Mouse (Mus musculus) liver, embryonic 15.5 days (tissue): Measurements from ENCODE around the gene Hs3st4. TPM values are rescaled to one million over a fixed set of nuclear protein-coding genes. Genes with fewer than 3 reads are reported as not detected.
A peak's percentile ranks its signal among the peaks of the same experiment; 100 is the strongest.

Experiments used
- ATAC-seq: fragments of 200-750 bp; cut with Nextera tagmentation; 2 replicates; pipeline ENCODE4 v1.8.0; 2017; ENCODE audit warnings: moderate number of reproducible peaks, mild to moderate bottlenecking, moderate library complexity; ENCODE audit not compliant: insufficient read depth
- H3K27ac ChIP-seq: fragments of 300-500 bp; sonication (generic); replicated peaks from 2 replicates; pipeline ENCODE4 v1.5.1; 2015; ENCODE audit warnings: mild to moderate bottlenecking, inconsistent platforms
- H3K27me3 ChIP-seq: fragments of 300-500 bp; sonication (generic); 2 replicates; pipeline ENCODE4 v1.6.1; 2015; ENCODE audit warnings: mild to moderate bottlenecking, inconsistent platforms
- H3K36me3 ChIP-seq: fragments of 300-500 bp; sonication (generic); replicated peaks from 2 replicates; pipeline ENCODE4 v1.6.1; 2015; ENCODE audit warnings: moderate library complexity, mild to moderate bottlenecking, inconsistent platforms
- H3K4me1 ChIP-seq: fragments of 300-500 bp; sonication (generic); replicated peaks from 2 replicates; pipeline ENCODE4 v1.6.1; 2015; ENCODE audit warnings: inconsistent platforms
- H3K4me2 ChIP-seq: fragments of 300-500 bp; sonication (generic); 2 replicates; pipeline ENCODE4 v1.6.1; 2015; ENCODE audit warnings: moderate library complexity, mild to moderate bottlenecking, inconsistent platforms
- H3K4me3 ChIP-seq: fragments of 300-500 bp; sonication (generic); replicated peaks from 2 replicates; pipeline ENCODE4 v1.5.1; 2015; ENCODE audit warnings: mild to moderate bottlenecking, inconsistent platforms
- H3K9ac ChIP-seq: fragments of 300-500 bp; sonication (generic); 2 replicates; pipeline ENCODE4 v1.6.1; 2015; ENCODE audit warnings: moderate library complexity, mild to moderate bottlenecking, inconsistent platforms
- H3K9me3 ChIP-seq: fragments of 300-500 bp; sonication (generic); replicated peaks from 2 replicates; pipeline ENCODE4 v1.6.1; 2016; ENCODE audit warnings: inconsistent platforms
- WGBS: fragments of 180-500 bp; shearing (Covaris S2); methylation state at CpG from one replicate; pipeline ENCODE4 v1.1.7; 2015; ENCODE audit warnings: mixed read lengths; ENCODE audit not compliant: insufficient replicate concordance; 5-methylcytosine and 5-hydroxymethylcytosine counted together
- polyA plus RNA-seq: library from polyadenylated mRNA; unstranded; fragments of >200 nt; fragmentation: Nextera tagmentation; extraction: Ambion mirVana; gene quantifications from 2 replicates; pipeline ENCODE4 v1.2.1, GENCODE M21; 2015

Hs3st4 gene
- polyA plus RNA-seq = not detected in 2 replicates

DNA sequence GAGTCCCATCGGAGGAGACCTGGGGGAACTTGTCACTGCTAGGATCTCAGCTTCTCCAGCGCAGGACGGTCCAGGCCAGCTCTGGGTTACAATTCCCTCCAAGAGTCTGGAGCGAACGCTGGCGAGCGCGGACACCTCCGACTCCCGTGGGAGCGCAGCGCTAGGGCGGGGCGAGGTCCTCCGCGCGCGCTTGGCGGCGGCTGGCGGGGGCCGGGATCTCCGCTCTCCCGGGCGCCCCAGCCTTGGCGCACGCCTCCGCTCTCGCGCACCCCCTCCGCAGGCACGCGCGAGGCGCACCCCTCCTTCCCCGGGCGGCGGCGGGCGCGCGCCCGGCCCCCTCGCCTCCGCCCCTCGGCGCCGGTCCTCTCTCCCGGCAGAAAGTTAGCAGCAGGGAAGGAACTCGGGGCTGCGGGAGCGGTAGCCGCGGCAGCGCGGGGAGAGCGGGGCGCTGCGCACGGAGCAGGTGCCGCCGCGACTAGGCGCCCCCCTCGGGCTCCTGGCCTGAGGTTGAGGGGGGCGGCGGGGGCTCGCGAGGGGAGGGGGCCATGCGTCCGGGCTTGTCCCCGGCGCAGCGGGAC is at the start of gene Hs3st4:
Hs3st4 (plus strand) TSS at position 409 of the 578 bp plus-strand sequence.
- H3K9ac ChIP-seq = no peak within 1 kb of the TSS
- H3K27me3 ChIP-seq = peaks cover 55% of the 10 kb centered on the region
- no peaks in the 10 kb centered on the region for H3K36me3 ChIP-seq
- WGBS = 2% methylated on average over 69 of the region's 74 CpGs
- H3K4me1 ChIP-seq = no peaks in the 10 kb centered on the region
- peak within 1 kb of the TSS; percentile 36 for H3K4me2 ChIP-seq
- peak within 1 kb of the TSS; percentile 17 for H3K4me3 ChIP-seq
- H3K9me3 ChIP-seq = no peaks in the 10 kb centered on the region
- ATAC-seq = no peak
- H3K27ac ChIP-seq = no peak within 1 kb of the TSS

GRCm38 (mm10) chr7:123946836-123947235 is 35.8 kb upstream of the Hs3st4 start:
- Histone ChIP-seq H3K27me3 (no peaks in the 10 kb centered on the region), H3K36me3 (no peaks in the 10 kb centered on the region), H3K4me3 (no peak overlapping the region), H3K9ac (no peak overlapping the region), H3K9me3 (no peaks in the 10 kb centered on the region), H3K4me2 (no peak overlapping the region), H3K4me1 (no peaks in the 10 kb centered on the region), H3K27ac (no peak overlapping the region)
- no peak for ATAC-seq
- 37% methylated on average over 3 of the region's 3 CpGs for WGBS

GRCm38 (mm10) chr7:123963021-123963420 is 19.6 kb upstream of the Hs3st4 start:
- no peak overlapping the region for H3K9ac ChIP-seq
- no peaks in the 10 kb centered on the region for H3K27me3 ChIP-seq
- H3K9me3 ChIP-seq = no peaks in the 10 kb centered on the region
- WGBS = 58% methylated on average over 5 of the region's 5 CpGs
- H3K4me1 ChIP-seq = no peaks in the 10 kb centered on the region
- no peaks in the 10 kb centered on the region for H3K36me3 ChIP-seq
- H3K4me3 ChIP-seq = no peak overlapping the region
- H3K27ac ChIP-seq = no peak overlapping the region
- H3K4me2 ChIP-seq = no peak overlapping the region
- ATAC-seq = no peak

GRCm38 (mm10) chr7:123964559-123965142 is 18.0 kb upstream of the Hs3st4 start:
- ATAC-seq = no peak
- no peak overlapping the region for H3K9ac ChIP-seq
- WGBS = 34% methylated on average over 10 of the region's 10 CpGs
- no peak overlapping the region for H3K4me3 ChIP-seq
- H3K27me3 ChIP-seq = no peaks in the 10 kb centered on the region
- H3K4me2 ChIP-seq = no peak overlapping the region
- no peaks in the 10 kb centered on the region for H3K36me3 ChIP-seq
- H3K4me1 ChIP-seq = no peaks in the 10 kb centered on the region
- H3K9me3 ChIP-seq = no peaks in the 10 kb centered on the region
- no peak overlapping the region for H3K27ac ChIP-seq

GRCm38 (mm10) chr7:123965515-123965914 is 17.2 kb upstream of the Hs3st4 start:
- 58% methylated on average over 7 of the region's 7 CpGs for WGBS
- Histone ChIP-seq H3K9ac (no peak overlapping the region), H3K4me1 (no peaks in the 10 kb centered on the region), H3K4me2 (no peak overlapping the region), H3K27me3 (no peaks in the 10 kb centered on the region), H3K9me3 (no peaks in the 10 kb centered on the region), H3K4me3 (no peak overlapping the region), H3K27ac (no peak overlapping the region), H3K36me3 (no peaks in the 10 kb centered on the region)
- ATAC-seq = no peak

GRCm38 (mm10) chr7:123975441-123975840 is 7.2 kb upstream of the Hs3st4 start:
- 65% methylated on average over 7 of the region's 7 CpGs for WGBS
- no peak overlapping the region for H3K9ac ChIP-seq

DNA sequence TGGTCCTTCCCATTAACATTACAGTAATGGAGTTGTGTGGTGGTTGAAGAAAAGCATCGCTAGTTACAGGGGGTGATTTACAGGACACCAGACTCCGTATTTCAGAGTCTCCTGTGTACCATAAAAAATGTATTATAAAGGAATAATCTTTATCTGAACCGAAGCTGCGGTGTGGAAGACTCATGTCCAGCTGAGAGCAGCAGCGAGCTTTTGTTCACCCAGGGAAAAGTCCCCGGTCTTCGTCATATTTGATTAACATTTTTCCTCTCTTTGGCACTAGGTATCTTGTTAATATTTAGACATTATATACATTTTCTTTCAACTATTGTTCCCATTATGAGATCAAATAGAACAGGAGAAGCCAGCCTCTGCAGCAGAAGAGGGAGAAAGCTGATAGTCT is 1.2 kb upstream of the Hs3st4 start:
- Histone ChIP-seq H3K4me2 (no peak overlapping the region), H3K4me1 (no peaks in the 10 kb centered on the region), H3K27me3 (peaks cover 55% of the 10 kb centered on the region), H3K9me3 (no peaks in the 10 kb centered on the region), H3K4me3 (no peak overlapping the region), H3K36me3 (no peaks in the 10 kb centered on the region), H3K9ac (no peak overlapping the region), H3K27ac (no peak overlapping the region)
- 35% methylated on average over 7 of the region's 7 CpGs for WGBS
- no peak for ATAC-seq

More at GRCm38 (mm10) chr7:123975441-123975840, 7.2 kb upstream of the Hs3st4 start:
- Histone ChIP-seq H3K4me2 (no peak overlapping the region), H3K4me1 (no peaks in the 10 kb centered on the region), H3K27me3 (peaks cover 1% of the 10 kb centered on the region; the same call in 1 of the 2 replicates), H3K27ac (no peak overlapping the region), H3K4me3 (no peak overlapping the region), H3K36me3 (no peaks in the 10 kb centered on the region), H3K9me3 (no peaks in the 10 kb centered on the region)
- ATAC-seq = no peak

DNA sequence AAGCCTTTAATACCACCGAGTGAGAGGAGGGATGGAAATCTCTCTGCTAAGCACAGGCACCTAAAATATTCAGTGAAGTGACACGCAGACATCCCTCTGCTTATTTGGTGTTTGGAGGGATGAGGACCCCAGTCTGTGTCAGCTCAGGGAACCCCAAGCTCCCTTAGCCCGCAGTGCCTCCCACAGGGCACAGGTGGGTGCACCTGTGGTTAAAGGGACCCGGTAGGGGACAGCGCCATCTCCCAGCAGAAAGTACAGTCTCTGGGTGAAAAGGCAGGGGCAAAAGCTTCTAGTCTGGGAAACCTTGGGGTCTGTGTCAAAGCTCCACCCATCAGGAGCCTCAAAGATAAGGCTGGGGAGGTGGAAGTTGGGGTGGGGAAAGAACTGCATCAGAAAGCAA is 659 bp upstream of the Hs3st4 start:
- H3K4me3 ChIP-seq = no peak overlapping the region
- H3K27me3 ChIP-seq = peaks cover 55% of the 10 kb centered on the region
- H3K27ac ChIP-seq = no peak overlapping the region
- H3K36me3 ChIP-seq = no peaks in the 10 kb centered on the region
- ATAC-seq = no peak
- H3K9ac ChIP-seq = no peak overlapping the region
- no peak overlapping the region for H3K4me2 ChIP-seq
- WGBS = 5% methylated on average over 5 of the region's 5 CpGs
- H3K4me1 ChIP-seq = no peaks in the 10 kb centered on the region
- H3K9me3 ChIP-seq = no peaks in the 10 kb centered on the region

DNA sequence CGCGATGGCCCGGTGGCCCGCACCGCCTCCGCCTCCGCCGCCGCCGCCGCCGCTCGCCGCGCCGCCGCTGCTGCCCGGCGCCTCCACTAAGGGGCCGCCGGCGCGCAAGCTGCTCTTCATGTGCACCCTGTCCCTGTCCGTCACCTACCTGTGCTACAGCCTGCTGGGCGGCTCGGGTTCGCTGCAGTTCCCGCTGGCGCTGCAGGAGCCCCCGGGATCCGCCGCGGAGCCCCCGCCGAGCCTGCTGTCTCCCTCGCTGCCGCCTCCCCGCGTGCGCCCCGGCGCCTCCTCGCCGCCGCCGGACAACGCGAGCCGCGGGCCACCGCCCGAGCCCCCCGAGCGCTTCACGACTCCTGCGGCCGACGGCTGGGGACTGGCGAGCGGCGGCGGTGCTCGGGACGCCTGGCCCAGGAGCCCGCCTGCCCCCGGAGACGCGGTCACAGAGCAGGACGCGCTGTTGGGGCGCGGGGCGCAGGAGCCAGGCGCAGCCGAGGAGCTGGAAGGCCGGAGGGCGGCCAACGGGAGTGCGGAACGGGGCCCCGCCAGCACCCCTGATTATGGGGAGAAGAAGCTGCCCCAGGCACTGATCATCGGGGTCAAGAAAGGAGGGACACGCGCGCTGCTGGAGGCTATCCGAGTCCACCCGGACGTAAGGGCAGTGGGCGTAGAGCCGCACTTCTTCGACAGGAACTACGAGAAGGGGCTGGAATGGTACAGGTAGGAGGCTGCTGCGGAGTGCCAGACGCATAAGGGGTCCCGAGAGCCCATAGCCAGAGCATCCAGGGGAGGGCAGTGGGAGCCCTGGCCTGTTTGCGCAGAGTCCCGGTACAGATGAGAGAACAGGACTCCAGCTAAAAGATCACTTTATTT is 743 bp downstream of the Hs3st4 start:
- H3K9me3 ChIP-seq = no peaks in the 10 kb centered on the region
- 3% methylated on average over 86 of the region's 97 CpGs for WGBS
- H3K4me2 ChIP-seq = peak overlapping the region; percentile 23; the same call in 1 of the 2 replicates
- H3K4me1 ChIP-seq = no peaks in the 10 kb centered on the region
- H3K27ac ChIP-seq = no peak overlapping the region
- no peak overlapping the region for H3K9ac ChIP-seq
- ATAC-seq = no peak
- no peak overlapping the region for H3K4me3 ChIP-seq
- peaks cover 55% of the 10 kb centered on the region for H3K27me3 ChIP-seq
- H3K36me3 ChIP-seq = no peaks in the 10 kb centered on the region

DNA sequence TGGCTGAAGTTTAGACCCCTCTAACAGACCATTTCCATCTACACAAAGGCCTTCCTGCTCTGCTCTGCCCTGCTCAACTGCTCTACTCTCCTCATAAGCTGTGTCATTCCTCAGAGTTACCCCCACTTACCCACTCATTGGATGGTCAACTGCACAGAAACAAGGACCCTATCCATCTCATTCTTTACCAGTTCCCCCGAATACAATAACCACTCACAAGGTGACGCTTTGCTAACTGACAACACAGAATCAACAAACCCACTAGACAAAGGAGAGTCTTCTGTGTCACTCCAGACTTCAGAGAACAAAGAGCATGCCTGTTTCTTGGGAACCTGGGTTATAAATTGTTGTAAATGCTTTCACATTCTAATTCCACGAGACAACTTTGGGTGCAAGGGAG is 9.5 kb downstream of the Hs3st4 start:
- Histone ChIP-seq H3K9me3 (no peaks in the 10 kb centered on the region), H3K4me3 (no peak overlapping the region), H3K9ac (no peak overlapping the region), H3K27ac (no peak overlapping the region), H3K4me2 (no peak overlapping the region), H3K36me3 (no peaks in the 10 kb centered on the region), H3K27me3 (no peaks in the 10 kb centered on the region), H3K4me1 (no peaks in the 10 kb centered on the region)
- WGBS = 43% methylated on average over 3 of the region's 3 CpGs
- no peak for ATAC-seq

DNA sequence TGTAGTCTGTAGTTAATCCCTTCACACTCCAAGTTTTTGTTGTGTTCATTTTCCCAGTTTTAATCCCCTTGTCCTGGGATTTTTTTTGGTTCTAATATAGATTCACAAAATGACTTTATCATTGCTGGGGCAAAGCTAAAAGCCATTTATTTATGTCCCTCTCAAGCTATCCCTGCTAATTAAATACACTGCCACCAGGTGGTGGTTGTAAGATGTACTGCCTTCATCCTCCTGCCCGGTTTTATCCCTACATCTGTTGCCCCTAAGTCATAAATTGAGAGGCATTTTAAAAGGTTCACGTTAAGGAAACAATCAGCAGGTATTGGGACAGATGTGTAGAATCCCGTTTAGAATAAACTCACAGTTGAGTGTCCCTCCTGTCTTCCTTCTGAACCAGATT is 14.6 kb downstream of the Hs3st4 start:
- Histone ChIP-seq H3K27me3 (no peaks in the 10 kb centered on the region), H3K4me3 (no peak overlapping the region)
- 27% methylated on average over 3 of the region's 3 CpGs for WGBS

More for the DNA sequence above, 14.6 kb downstream of the Hs3st4 start:
- Histone ChIP-seq H3K4me1 (no peaks in the 10 kb centered on the region), H3K27ac (no peak overlapping the region), H3K9ac (no peak overlapping the region), H3K9me3 (no peaks in the 10 kb centered on the region), H3K4me2 (no peak overlapping the region), H3K36me3 (no peaks in the 10 kb centered on the region)
- ATAC-seq = no peak
